Mouse (Mus musculus) splenic B cell, adult 2 months (primary cell): ENCODE data around the gene Anxa5.
A peak's percentile ranks its signal among the peaks of the same experiment; 100 is the strongest.

ENCODE experiments used
- DNase-seq: peaks from one replicate; pipeline ENCODE4 v3.0.0-alpha.2; 2011; ENCODE audit warnings: low read depth, low spot score
- H3K27me3 ChIP-seq: 2 replicates; pipeline ENCODE4 v1.6.1; 2012; ENCODE audit warnings: mild to moderate bottlenecking, low read length, moderate library complexity, mixed read lengths; ENCODE audit not compliant: control insufficient read depth, poor library complexity, insufficient read depth, severe bottlenecking
- H3K36me3 ChIP-seq: 2 replicates; pipeline ENCODE4 v1.6.1; 2012; ENCODE audit warnings: mild to moderate bottlenecking, low read length, moderate library complexity, mixed read lengths; ENCODE audit not compliant: control insufficient read depth, poor library complexity, insufficient read depth, severe bottlenecking

Anxa5 gene

DNA sequence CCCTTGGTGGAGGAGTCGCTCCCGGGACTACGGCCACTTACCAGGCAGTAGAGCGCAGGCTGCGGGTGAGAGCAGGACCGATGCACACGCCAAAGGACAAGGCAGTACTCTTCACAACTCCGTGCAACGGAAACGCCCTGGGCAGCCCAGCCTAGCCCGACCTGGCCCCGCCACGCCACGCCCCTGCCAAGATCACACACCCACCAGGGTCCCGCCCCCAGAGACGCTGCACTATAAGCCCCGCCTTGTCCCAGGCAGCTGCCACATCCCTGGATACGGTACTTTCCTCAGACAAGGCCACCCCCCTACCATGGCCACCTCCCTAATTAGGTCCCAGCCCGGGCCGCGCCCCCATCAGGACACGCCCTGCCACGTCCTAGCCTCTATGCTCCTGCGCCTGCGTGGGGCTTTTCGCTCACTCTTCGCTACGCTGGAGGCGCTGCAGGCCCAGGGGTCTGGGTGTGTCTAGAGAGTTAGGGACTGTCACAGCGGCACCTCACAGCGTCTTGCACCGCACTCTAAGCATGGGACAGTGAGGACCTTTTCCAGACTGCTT is at the start of gene Anxa5, which contains the start of gene 1810062G17Rik:
TSS of gene Anxa5 (minus strand) at position 363 of the 556 bp plus-strand sequence.
TSS of gene 1810062G17Rik (plus strand) at position 406 of the 556 bp plus-strand sequence.
- Histone ChIP-seq H3K27me3 (no peaks in the 10 kb centered on the region), H3K36me3 (no peaks in the 10 kb centered on the region)
- peak; percentile 98 for DNase-seq

DNA sequence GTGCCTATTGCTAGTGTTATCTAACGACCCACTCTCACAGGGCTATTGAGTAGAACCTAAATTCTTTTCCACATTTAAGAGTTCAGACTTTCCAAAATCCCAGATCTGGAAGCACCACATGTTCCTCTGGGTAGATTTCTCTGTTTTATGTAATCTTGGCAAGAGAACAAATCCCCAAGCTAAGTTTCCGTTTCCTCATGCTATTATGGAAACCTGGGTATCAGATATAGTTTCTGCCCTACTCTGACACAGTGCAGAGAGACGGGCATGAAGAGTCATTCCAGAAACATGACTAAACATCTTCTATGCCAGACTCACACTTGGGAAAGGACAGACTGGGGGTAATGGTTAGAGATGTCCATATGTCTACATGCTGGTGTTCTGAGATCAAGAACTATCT is 48.8 kb upstream of the Anxa5 start:
- DNase-seq = no peak
- Histone ChIP-seq H3K27me3 (no peaks in the 10 kb centered on the region; the same call in 1 of the 2 replicates), H3K36me3 (no peaks in the 10 kb centered on the region)

DNA sequence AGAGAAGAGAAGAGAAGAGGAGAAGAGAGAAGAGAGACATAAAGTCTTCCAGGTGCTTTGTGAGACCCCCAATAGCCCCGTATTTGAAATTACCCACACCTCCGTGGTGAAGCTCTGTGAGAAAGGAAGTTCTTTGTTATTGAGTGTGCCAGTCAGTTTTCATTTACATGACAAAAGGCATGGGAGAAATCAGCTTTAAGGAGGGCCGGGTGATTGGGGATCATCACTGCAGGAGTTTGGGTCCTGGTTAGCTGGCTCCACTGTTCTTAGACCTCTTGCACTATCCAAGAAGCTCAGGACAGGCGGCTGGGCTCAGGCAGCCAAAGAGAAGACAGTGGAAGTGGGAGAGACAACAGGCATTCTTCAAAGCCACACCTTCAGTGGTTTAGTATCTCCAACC is 46.4 kb upstream of the Anxa5 start:
- no peaks in the 10 kb centered on the region for H3K36me3 ChIP-seq
- H3K27me3 ChIP-seq = no peaks in the 10 kb centered on the region; the same call in 1 of the 2 replicates
- DNase-seq = no peak

DNA sequence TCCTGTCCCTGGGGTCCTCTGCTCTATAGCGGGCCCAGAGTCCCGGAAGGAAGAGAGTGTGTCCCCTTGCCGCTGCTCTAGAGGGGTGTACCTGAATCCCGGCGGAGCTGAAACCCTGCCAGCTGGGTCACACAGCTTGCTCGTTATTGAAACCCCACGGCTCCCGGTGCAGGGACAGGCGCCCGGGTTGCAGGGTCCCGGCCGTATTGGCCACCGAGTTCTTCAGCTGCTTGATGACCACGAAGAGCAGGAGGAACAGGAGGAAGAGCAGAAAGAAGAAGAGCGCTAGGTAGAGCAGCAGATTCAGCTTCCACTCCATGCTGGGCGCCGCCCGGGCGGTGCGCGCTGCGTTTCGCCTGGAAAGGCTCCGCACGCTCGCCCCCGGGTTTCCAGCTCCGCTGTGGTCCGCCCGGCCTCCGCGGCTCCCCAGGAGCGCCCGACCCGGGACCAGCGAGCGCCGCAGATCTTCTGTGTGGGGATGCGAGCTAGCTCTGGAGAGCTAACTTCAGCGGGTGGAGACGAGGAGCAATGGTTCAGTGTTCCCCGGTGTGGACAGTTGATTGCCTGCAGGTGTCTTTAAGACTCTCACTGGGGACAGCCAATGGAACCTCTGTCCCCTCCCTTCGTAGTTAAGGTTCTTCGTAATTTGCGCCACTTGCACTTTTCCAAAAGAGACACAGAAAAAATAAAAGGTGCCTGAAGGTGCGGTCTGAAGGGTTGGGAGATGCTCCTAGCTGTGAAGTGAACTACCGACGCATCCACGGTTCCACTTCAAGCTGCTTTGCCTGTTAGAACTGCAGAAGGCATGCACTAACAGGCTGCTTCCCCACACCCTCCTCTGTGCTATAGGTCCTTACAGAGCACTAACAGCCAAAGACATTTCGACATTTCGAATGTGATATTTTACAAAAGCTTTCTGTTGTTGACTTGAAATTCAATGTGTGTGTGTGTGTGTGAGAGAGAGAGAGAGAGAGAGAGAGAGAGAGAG is 45.7 kb upstream of the Anxa5 start, which contains the start of gene Gm11549:
TSS of gene Gm11549 (minus strand) at position 741 of the 988 bp plus-strand sequence.
- Histone ChIP-seq H3K36me3 (no peaks in the 10 kb centered on the region), H3K27me3 (no peaks in the 10 kb centered on the region; the same call in 1 of the 2 replicates)
- DNase-seq = no peak

DNA sequence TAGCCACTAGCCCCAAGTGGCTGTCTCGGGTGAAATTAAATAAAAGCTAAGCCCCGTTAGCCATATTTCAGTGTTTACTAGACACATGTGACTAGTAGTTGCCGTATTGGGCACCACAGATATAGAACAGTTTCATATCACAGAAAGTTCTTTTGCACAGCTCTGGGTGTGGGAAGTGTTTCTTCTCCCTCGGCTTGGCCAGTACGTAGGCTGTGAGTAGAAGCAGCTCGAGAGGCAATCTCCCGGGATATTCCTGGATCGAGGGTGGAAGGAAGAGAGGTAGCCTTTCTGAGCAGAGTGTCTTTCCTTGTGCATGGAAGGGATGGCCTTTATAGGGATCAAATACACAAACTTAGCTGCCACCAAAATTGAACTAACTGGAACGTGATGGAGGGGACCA is 40.5 kb upstream of the Anxa5 start:
- H3K36me3 ChIP-seq = no peaks in the 10 kb centered on the region
- no peaks in the 10 kb centered on the region for H3K27me3 ChIP-seq
- no peak for DNase-seq

DNA sequence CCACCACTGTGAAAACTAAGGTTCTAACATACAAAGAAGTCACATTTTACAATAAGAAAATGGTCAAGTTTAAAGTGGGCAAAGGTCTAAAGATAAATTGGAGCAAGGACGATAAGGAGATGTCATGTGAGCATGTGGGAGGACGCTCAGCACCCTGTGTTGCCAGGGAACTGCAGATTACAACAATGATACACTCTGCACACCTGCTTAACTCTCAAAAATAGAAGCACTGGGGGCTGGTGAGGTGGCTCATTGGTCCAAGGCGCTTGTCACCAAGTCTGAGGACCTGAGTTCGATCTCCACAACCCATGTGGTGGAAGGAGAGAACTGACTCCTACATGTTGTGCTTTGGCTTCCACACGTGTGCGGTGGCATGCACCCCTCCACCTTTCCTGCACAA is 35.8 kb upstream of the Anxa5 start:
- Histone ChIP-seq H3K27me3 (no peaks in the 10 kb centered on the region), H3K36me3 (no peaks in the 10 kb centered on the region)
- no peak for DNase-seq

DNA sequence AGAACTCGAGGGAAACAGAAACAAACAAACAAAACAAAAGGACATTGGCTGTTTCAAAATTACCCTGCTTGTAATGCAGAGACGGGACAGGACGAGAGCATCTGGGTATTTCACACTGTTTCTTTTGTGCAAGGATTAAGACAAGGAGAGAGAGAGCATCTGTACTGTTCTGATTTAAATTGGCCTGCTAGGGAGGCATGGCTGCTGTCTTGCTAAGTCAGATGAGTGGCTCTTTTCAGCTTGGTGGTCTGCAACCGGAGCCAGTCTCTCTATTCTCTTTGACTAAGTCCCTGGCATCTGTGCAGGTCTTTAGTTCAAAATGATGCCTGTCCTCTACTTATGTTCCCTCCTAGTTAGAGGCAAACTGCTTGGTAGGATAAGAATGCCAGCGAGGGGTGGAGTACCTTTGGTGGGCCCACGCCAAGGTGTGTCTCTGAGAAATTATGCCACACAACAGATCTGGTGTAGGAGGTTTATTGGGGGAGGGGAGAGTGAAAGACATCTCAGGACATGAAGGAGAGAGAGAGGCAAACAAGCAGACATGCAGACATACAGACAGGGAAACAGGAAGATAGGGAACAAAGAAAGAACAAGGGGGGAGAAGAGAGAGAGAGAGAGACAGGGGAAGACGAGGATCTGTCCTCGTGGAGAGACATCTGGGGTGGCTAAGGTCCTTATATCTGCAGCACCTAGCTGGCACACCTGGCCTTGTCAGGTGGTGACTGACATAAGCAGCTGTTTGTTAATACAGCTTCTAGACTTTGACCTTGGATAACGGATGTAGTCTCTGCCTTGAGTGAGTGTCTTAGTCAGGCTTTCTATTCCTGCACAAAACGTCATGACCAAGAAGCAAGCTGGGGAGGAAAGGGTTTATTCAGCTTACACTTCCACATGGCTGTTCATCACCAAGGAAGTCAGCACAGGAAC is 30.4 kb upstream of the Anxa5 start:
- H3K36me3 ChIP-seq = no peaks in the 10 kb centered on the region
- H3K27me3 ChIP-seq = no peaks in the 10 kb centered on the region
- DNase-seq = no peak

DNA sequence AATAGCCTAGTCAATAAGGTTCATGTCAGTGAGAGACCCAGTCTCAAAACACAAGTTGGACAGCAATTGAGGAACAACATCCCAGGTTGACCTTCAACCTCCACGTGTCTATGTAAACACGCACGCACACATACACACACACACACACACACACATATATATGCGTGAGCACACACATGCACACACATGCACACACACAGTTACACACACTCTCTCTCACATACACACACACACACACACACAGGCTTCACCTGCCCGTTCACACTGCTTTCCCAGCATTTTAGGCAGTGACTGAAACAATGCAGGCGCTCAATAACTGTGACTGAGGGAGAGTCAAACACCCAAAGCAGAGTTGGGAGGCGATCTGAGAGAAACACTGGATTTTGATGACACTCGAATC is 29.6 kb upstream of the Anxa5 start:
- H3K36me3 ChIP-seq = no peaks in the 10 kb centered on the region
- DNase-seq = no peak

DNA sequence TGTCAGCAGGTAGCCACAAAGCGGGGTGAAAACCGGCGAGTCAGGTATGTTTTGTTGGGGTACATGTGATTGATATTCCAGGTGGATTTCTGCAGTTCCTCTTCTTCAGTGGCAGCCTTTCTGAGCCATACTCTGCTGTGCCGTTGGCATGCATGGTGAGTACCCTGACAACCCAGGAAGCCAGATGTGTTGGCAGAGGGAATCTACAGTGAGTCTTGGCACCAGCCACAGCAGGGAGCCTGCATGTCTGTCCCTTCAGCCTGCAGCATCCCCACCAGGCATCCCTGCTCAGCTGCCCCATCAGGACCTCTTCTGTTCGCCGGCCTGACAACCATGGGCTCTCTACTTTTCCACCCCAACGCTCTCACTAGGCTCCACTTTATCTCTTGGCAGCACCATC is 25.9 kb upstream of the Anxa5 start:
- DNase-seq = no peak
- Histone ChIP-seq H3K27me3 (no peaks in the 10 kb centered on the region), H3K36me3 (no peaks in the 10 kb centered on the region)

More for the DNA sequence above, 29.6 kb upstream of the Anxa5 start:
- no peaks in the 10 kb centered on the region for H3K27me3 ChIP-seq

DNA sequence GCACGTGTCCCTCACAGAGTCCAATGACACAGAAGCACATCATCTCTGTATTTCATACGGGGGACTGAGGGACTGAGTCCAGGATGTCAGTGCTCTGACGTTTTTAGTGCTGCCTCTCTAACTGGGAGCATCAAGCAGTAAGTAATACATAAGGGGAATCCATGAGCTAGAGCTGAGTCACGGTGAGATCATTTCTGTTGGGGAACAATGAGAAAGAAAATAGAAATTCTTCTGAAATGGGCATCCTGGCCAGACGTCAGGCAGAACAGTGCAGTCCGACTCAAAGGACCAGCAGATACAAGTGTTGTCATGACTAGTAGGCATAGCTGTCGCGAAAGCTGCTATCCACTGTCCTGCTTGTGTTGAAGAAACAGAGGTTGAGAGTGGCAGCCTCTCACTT is 25.3 kb upstream of the Anxa5 start:
- Histone ChIP-seq H3K36me3 (no peaks in the 10 kb centered on the region), H3K27me3 (no peaks in the 10 kb centered on the region; the same call in 1 of the 2 replicates)
- DNase-seq = no peak

DNA sequence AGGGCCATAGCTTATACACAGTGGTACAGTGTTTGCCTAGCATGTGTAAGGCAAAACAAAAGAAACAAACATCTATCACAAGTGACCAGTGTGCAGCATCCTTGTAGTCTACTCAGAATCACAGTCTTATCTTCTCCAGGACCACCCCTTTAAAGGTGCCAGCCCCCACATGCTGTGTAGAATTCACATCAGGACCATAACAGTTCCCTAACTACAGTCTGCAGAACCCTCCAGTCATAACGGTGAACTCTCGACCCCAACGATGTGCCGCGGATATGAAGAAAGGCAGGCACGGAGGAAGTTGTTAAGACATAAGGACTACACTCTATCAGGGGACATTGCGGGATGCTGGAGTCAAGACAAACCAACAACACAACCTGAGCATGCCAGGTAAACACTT is 23.7 kb upstream of the Anxa5 start:
- H3K36me3 ChIP-seq = no peaks in the 10 kb centered on the region
- H3K27me3 ChIP-seq = no peaks in the 10 kb centered on the region; the same call in 1 of the 2 replicates
- no peak for DNase-seq

DNA sequence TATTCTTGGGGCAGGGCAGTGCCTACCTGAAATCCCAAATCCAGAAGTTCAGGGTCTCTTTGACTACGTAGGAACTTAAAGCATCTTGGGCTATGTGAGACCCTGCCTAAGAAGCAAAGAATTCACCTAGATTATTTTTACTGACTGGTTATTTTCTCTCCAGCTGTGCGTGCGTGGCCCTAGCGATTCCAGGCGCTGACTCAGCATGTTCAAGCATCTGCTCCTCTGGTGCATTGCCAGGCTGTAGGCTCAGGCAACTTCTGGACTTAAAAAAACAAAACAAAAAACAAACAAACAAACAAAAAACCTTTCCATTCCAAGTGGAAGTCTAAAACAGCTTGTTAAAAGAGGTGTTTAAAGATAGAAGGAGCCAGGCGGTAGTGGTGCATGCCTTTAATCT is 22.5 kb upstream of the Anxa5 start:
- no peak for DNase-seq
- Histone ChIP-seq H3K27me3 (no peaks in the 10 kb centered on the region; the same call in 1 of the 2 replicates), H3K36me3 (no peaks in the 10 kb centered on the region)

DNA sequence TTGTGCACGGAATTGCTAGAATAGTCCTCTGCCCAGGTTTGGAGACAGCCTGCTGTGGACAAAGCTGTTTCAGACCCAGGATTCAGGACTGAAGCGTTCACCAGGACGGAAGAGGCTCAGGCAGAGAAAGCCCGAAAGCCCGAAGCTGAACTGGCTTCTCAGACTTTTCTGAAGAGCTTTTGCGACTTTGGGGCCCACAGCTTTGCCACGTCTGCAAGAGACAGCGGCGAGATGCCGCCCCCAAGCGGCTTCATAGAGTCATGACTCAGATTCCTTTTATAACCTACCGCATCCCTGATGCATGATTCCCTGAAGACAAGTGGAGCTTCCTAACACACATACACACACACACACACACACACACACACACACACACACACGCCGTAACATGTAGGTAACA is 21.1 kb upstream of the Anxa5 start:
- DNase-seq = peak; percentile 61
- Histone ChIP-seq H3K36me3 (no peaks in the 10 kb centered on the region), H3K27me3 (no peaks in the 10 kb centered on the region; the same call in 1 of the 2 replicates)

DNA sequence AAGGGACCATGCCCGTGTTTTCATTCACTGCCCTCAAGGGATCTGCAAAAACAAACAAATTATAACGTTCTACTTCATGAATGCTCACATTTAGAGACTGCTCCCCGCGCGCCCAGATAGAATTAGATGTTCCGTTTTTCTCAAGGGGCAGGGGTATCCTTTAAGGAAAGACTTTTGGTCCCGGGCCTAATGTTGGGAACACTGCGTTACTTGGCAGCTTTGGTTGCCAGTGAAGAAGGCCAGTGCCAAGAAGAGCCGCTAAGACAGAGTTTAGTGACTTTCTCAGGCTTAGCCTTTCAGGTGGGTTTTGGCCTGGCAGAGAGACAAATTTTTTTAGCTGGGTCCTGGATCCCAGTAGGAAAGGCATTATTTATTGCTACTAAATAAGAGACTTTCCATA is 20.6 kb upstream of the Anxa5 start:
- Histone ChIP-seq H3K36me3 (no peaks in the 10 kb centered on the region), H3K27me3 (no peaks in the 10 kb centered on the region; the same call in 1 of the 2 replicates)
- DNase-seq = no peak
